Mouse (Mus musculus): ENCODE data around the gene Lrfn1.

Lrfn1 gene

GRCm38 (mm10) chr7:28511441-28511840, 59.7 kb downstream of the Lrfn1 start:
- DNase-seq (ENCODE audit: low spot score in 2 of 2) = no peak
